Mouse (Mus musculus): ENCODE results near the gene Adam19. TPM values are rescaled to one million over a fixed set of nuclear protein-coding genes. Genes with fewer than 3 reads are reported as not detected.

Gene Adam19
- polyA plus RNA-seq (2015; fragmentation: Nextera tagmentation; extraction: Ambion mirVana) = 8.8 and 10.5 TPM in 2 replicates

DNA sequence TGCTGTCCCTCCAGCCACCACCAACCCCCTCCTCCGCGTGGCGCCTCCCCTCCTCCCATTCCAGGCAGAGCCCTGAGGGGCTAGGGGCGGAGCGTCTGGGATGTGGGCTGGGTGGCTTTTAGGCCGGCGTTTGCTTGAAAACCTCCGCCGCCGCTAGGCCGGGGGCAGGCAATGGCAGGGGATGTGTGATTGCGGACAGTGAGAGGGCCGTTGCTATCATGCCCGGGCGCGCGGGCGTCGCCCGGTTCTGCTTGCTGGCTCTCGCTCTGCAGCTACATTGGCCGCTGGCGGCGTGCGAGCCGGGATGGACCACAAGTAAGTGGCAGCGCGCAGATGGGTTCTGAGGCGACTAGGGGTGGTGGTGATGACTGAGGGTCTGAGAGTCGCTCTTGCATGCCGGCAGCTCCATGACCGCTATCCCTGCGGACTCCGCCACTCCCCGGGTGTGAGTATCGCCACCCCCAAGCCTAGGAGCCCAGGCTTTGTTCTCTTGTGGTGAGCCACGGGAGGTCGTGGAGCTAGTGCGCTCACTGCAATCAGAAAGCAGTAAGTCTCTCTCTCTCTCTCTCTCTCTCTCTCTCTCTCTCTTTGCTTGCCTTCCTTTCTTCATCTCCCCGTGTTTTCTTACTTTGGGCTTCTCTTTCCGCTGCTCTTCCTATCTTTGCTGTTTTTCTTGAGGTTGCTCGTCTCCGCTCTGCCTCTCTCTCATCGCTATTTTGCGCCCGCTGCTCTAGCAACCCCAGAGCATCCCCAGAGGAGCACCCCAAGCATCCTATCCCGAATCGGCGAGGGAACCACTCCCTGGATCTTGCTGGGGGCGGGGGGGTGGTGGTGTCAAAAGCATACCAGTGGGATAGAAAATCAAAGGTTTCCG lies at the start of gene Adam19:
Adam19 (plus strand) TSS at position 97 of the 874 bp plus-strand sequence.
- H3K4me3 ChIP-seq (replicated peaks) = peak within 1 kb of the TSS; percentile 69
- no peaks in the 10 kb centered on the region for H3K27me3 ChIP-seq
- under 1% methylated on average over 51 of the region's 51 CpGs for WGBS
- H3K9ac ChIP-seq (replicated peaks) = peak within 1 kb of the TSS; percentile 86
- H3K36me3 ChIP-seq = no peaks in the 10 kb centered on the region
- peaks cover 21% of the 10 kb centered on the region for H3K4me1 ChIP-seq (replicated peaks)
- peak within 1 kb of the TSS; percentile 71 for H3K4me2 ChIP-seq (replicated peaks)
- H3K27ac ChIP-seq = peak within 1 kb of the TSS; percentile 93
- ATAC-seq = peak; percentile 89
- H3K9me3 ChIP-seq = no peaks in the 10 kb centered on the region

DNA sequence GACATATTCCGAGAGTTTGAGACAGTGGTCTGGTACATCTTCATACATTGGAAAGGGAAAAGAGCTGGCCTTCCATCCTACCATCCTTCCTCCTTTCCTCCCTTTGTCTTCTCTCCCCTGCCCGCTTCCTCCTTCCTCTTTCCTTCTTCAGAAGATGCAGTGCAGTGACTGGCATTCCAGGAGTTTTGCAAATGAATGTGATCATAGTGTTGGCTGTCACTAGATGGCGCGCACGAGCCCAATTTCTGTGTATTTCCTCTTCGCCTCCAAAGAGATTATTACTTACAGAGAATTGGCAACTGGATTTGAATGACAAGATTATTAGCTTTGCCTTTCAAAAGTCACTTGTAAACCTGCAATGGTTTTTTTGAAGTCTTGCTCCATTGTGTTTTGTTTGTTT lies 39.7 kb upstream of the Adam19 start:
- 0 out of 2 replicates have a peak, but pooled peaks have one; percentile 20 for ATAC-seq
- Histone ChIP-seq H3K9ac (replicated peaks) (no peak overlapping the region), H3K36me3 (no peaks in the 10 kb centered on the region), H3K4me1 (replicated peaks) (no peaks in the 10 kb centered on the region), H3K4me3 (replicated peaks) (no peak overlapping the region), H3K27ac (no peak overlapping the region), H3K4me2 (replicated peaks) (no peak overlapping the region), H3K9me3 (no peaks in the 10 kb centered on the region), H3K27me3 (no peaks in the 10 kb centered on the region)
- 23% methylated on average over 6 of the region's 6 CpGs for WGBS

DNA sequence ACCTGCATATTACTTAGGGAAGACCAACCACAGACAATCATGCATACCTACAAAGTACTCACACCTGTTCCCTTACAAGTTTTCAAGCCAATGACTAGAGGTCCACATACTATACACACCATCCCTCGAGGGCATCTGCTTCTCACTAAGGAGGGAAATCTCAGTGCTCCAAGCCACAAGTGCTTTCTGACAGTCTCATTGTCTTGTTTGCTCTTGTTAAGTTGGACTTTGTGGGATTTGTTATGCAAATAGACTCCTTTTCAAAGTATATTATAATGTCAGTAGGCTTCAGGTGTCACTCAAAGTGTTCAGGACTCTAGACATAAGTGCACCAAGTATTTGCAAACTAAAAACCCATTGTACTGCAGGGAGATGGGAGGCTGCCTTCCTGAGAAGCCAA lies 35.5 kb upstream of the Adam19 start:
- Histone ChIP-seq H3K9ac (replicated peaks) (no peak overlapping the region), H3K4me2 (replicated peaks) (no peak overlapping the region), H3K27me3 (no peaks in the 10 kb centered on the region), H3K4me3 (replicated peaks) (no peak overlapping the region), H3K27ac (no peak overlapping the region), H3K36me3 (no peaks in the 10 kb centered on the region), H3K9me3 (no peaks in the 10 kb centered on the region), H3K4me1 (replicated peaks) (no peaks in the 10 kb centered on the region)
- 56% methylated on average over 1 of the region's 1 CpGs for WGBS
- no peak for ATAC-seq

DNA sequence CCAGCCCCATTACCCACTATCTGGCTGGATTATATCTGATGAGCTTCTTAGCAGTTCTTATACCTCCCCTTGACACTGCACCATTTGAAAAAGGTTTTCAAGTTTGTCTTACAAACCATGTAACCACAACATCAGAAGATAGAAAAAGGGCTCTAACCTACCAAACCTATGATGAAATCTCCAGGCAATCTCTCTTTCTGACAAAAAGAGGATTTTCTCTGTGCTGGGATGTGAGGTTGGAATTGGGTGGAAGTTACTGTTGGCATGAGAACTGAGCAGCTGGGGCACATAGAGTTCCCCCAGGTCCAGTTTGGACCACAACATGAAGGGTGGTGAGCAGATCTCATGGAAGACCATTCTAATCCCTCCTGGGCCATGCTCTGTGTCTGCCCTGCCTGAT lies 33.9 kb upstream of the Adam19 start:
- Histone ChIP-seq H3K36me3 (no peaks in the 10 kb centered on the region), H3K4me3 (replicated peaks) (no peak overlapping the region), H3K9me3 (no peaks in the 10 kb centered on the region), H3K27ac (no peak overlapping the region), H3K9ac (replicated peaks) (no peak overlapping the region), H3K4me1 (replicated peaks) (peaks cover 5% of the 10 kb centered on the region; the same call in 1 of the 2 replicates), H3K27me3 (no peaks in the 10 kb centered on the region), H3K4me2 (replicated peaks) (no peak overlapping the region)
- no peak for ATAC-seq

DNA sequence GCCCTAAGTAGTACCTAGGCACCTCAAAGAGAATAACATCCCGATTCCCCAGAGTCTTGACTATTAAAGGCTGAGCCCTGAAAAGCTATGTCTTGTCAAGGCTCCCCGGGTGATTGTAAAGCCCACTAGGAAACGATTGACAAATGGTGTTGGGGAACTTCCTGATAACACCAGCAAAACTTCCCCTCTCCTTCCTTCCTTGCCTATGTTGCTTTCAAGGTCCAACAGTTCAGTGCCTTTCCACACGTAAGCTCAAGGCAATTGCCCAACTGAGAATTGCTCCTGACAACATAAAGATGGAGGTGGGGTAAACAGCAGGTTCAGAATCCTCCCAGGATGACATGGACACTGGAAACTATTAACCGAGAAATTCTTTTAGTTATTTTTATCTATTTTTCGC lies 32.8 kb upstream of the Adam19 start:
- H3K27me3 ChIP-seq = no peaks in the 10 kb centered on the region
- ATAC-seq = no peak
- 94% methylated on average over 6 of the region's 6 CpGs for WGBS
- H3K36me3 ChIP-seq = no peaks in the 10 kb centered on the region
- H3K4me1 ChIP-seq (replicated peaks) = peaks cover 5% of the 10 kb centered on the region; the same call in 1 of the 2 replicates
- no peak overlapping the region for H3K9ac ChIP-seq (replicated peaks)
- H3K4me3 ChIP-seq (replicated peaks) = no peak overlapping the region
- no peak overlapping the region for H3K4me2 ChIP-seq (replicated peaks)
- H3K27ac ChIP-seq = no peak overlapping the region
- no peaks in the 10 kb centered on the region for H3K9me3 ChIP-seq

DNA sequence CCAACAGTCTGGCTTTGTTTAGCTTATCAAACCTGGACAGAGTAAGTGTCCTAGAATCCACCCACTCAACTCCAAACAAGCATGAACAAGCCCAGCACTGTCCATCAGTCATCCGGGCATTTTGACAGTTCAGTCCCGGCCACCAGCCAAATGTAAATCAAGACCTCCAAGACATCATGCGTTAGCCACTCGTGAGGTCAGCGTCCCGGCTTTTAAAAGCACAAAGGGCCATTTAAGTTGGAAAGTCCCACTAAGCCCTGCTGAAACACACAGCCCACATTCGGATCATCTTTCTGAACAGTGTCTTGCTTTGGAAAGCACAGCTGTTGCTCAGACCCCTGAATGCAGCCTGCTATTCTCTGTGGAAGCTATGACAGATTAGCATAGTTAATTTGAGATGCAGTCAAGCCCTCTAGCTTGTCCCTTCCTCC lies 29.8 kb upstream of the Adam19 start:
- no peaks in the 10 kb centered on the region for H3K36me3 ChIP-seq
- no peaks in the 10 kb centered on the region for H3K27me3 ChIP-seq
- no peak overlapping the region for H3K4me3 ChIP-seq (replicated peaks)
- 38% methylated on average over 7 of the region's 7 CpGs for WGBS
- H3K9ac ChIP-seq (replicated peaks) = no peak overlapping the region
- no peak overlapping the region for H3K4me2 ChIP-seq (replicated peaks)
- no peak for ATAC-seq
- no peak overlapping the region for H3K27ac ChIP-seq
- H3K4me1 ChIP-seq (replicated peaks) = peaks cover 5% of the 10 kb centered on the region; the same call in 1 of the 2 replicates
- H3K9me3 ChIP-seq = no peaks in the 10 kb centered on the region

DNA sequence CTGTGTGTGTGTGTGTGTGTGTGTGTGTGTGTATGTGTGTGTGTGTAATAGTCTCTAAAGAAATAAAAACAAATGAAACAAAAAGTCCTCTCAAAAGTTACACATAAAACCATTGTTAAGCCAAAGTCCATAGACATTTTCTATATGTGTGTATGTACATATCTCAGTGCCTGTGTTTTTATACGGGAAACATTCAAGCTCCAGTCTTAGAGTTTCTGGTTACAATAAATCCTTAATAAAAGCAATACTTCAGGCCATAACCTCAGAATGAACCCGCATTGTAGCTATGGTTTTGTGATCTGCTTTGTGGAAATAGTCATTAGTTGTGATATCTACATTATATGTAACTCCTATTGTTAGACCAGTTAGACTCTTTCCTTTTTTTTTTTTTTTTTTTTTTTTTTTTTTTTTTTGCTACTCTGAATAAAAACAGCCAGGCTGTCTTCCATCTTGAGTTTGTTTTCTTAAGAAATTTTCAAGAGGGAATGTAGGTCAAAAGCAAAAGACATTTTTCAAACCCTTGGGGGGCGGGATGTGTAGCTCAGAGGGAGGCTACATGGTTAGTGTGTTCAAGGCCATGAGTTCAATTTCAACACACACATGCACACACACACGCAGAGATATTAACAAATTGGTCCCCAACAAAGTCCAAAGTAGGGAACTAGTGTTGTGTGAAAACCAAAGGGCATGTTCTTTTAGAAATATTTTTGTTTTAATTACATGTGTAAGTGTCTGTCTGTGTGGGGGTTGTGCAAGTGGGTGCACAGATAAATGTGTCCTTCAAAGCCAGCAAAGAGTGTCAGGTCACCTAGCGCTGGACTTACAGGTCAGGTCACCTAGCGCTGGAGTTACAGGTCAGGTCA lies 27.6 kb upstream of the Adam19 start:
- no peaks in the 10 kb centered on the region for H3K9me3 ChIP-seq
- H3K36me3 ChIP-seq = no peaks in the 10 kb centered on the region
- H3K4me3 ChIP-seq (replicated peaks) = no peak overlapping the region
- no peak for ATAC-seq
- H3K9ac ChIP-seq (replicated peaks) = no peak overlapping the region
- no peaks in the 10 kb centered on the region for H3K27me3 ChIP-seq
- H3K4me1 ChIP-seq (replicated peaks) = peaks cover 5% of the 10 kb centered on the region; the same call in 1 of the 2 replicates
- no peak overlapping the region for H3K4me2 ChIP-seq (replicated peaks)
- 89% methylated on average over 6 of the region's 6 CpGs for WGBS
- H3K27ac ChIP-seq = no peak overlapping the region

DNA sequence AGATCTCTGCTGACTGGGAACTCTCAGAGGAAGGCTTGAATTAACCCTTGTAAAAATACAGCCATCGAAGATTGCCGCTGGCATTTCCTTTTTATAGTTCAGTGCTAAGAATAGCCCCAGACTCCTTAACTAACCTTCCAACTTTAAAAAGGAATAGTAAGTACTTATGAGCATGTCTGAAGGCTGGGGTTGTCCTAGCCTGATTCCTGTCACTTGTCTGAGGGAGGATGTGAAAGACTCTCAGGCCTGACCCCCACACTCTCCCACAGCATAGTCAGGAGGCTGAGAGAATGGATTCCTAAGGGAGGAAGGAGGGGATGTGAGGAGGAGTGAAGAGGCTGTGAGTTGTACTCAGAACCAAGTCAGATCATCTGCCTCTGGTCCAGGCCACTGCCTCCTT lies 26.3 kb upstream of the Adam19 start:
- Histone ChIP-seq H3K27ac (no peak overlapping the region), H3K4me3 (replicated peaks) (no peak overlapping the region), H3K4me2 (replicated peaks) (no peak overlapping the region), H3K9ac (replicated peaks) (no peak overlapping the region), H3K9me3 (no peaks in the 10 kb centered on the region), H3K27me3 (no peaks in the 10 kb centered on the region), H3K36me3 (no peaks in the 10 kb centered on the region), H3K4me1 (replicated peaks) (peaks cover 5% of the 10 kb centered on the region; the same call in 1 of the 2 replicates)
- 79% methylated on average over 2 of the region's 2 CpGs for WGBS
- ATAC-seq = no peak

DNA sequence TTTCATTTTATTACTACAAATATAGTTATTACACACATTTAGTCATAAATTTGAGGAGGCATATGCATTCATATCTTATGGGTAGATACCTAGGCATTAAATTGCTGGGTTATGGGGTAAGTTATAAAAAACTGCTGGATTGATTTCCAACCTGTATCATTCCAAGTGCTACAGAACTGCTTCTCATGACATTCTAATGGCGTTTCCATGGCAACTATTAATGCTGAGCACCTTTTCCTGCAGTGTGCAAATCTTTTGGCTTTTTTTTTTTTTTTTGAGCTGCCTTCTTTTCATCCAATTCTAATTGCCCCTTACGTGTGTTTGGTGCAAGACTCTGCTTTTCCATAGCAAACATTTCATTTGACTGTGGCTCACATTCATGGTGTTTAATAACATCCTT lies 25.8 kb upstream of the Adam19 start:
- Histone ChIP-seq H3K9me3 (no peaks in the 10 kb centered on the region), H3K27ac (no peak overlapping the region), H3K9ac (replicated peaks) (no peak overlapping the region), H3K4me3 (replicated peaks) (no peak overlapping the region), H3K4me2 (replicated peaks) (no peak overlapping the region), H3K4me1 (replicated peaks) (peaks cover 5% of the 10 kb centered on the region; the same call in 1 of the 2 replicates), H3K36me3 (no peaks in the 10 kb centered on the region), H3K27me3 (no peaks in the 10 kb centered on the region)
- ATAC-seq = no peak
- WGBS = 36% methylated on average over 2 of the region's 2 CpGs

DNA sequence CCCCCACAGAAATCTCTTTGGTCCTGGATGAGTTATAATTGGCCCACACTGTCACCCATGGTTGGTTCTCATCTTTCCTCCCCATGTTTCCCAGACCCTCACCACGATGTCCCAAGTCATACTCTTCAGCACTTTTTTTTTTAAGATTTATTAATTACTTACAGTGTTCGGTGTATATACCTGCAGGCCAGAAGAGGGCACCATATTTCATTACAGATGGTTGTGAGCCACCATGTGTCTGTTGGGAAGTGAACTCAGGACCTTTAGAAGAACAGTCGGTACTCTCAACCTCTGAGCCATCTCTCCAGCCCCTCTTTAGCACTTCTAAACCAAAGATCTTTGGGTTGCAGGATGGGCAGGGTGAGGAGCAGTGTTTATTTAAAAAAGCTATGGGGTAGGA lies 24.3 kb upstream of the Adam19 start:
- Histone ChIP-seq H3K4me3 (replicated peaks) (no peak overlapping the region), H3K27ac (no peak overlapping the region), H3K27me3 (no peaks in the 10 kb centered on the region), H3K9ac (replicated peaks) (no peak overlapping the region), H3K9me3 (no peaks in the 10 kb centered on the region), H3K4me1 (replicated peaks) (no peaks in the 10 kb centered on the region), H3K36me3 (no peaks in the 10 kb centered on the region), H3K4me2 (replicated peaks) (no peak overlapping the region)
- WGBS = 62% methylated on average over 3 of the region's 3 CpGs
- ATAC-seq = no peak

DNA sequence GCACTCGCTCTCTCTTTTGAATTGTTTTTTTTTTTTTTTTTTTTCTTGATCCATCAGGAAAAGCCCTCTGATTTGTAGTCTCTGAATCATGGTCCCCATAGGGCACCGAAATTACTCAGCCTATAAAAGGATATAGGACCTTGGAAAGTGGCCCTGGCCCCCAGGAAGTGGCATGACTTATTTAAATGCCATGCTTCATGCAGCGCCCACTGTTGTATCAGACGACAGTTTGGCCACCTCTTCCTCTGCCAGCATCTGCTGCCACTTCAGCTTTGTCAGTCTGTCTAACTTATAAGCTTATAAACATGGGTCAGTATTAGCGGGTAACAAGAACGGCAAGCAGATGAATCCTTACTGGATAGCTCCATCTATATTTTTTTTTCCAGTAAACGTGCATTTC lies 22.8 kb upstream of the Adam19 start:
- Histone ChIP-seq H3K4me2 (replicated peaks) (no peak overlapping the region), H3K9me3 (no peaks in the 10 kb centered on the region), H3K4me1 (replicated peaks) (no peaks in the 10 kb centered on the region), H3K27me3 (no peaks in the 10 kb centered on the region), H3K36me3 (no peaks in the 10 kb centered on the region), H3K9ac (replicated peaks) (no peak overlapping the region), H3K27ac (no peak overlapping the region), H3K4me3 (replicated peaks) (no peak overlapping the region)
- no peak for ATAC-seq
- WGBS = 94% methylated on average over 7 of the region's 7 CpGs

DNA sequence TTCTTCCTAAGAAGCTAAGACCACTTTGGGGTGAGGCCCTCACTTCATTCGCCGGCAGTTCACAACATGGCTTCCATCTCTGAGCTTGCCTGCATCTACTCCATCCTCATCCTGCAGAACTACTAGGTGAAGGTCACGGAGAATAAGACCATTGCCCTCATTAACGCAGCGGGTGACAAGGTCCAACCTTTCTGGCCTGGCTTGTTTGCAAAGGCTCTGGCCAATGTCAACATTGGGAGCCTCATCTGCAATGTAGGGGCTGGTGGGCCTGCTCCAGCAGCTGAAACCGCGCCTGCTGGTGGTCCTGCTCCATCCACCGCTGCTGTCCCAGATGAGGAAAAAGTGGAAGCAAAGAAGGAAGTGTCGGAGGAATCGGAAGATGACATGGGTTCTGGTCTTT lies 19.4 kb upstream of the Adam19 start:
- Histone ChIP-seq H3K36me3 (no peaks in the 10 kb centered on the region), H3K9ac (replicated peaks) (no peak overlapping the region), H3K27me3 (no peaks in the 10 kb centered on the region), H3K4me2 (replicated peaks) (no peak overlapping the region), H3K4me1 (replicated peaks) (no peaks in the 10 kb centered on the region), H3K9me3 (no peaks in the 10 kb centered on the region), H3K4me3 (replicated peaks) (no peak overlapping the region), H3K27ac (no peak overlapping the region)
- ATAC-seq = no peak
- 95% methylated on average over 10 of the region's 10 CpGs for WGBS
